Mouse (Mus musculus) brain, adult 10 weeks (tissue): ENCODE measurements around the gene Ifitm2. TPM values are rescaled to one million over a fixed set of nuclear protein-coding genes. Genes with fewer than 3 reads are reported as not detected.

Experiments used
- polyA plus RNA-seq: library from polyadenylated mRNA; stranded (reverse); fragments of 350-450 nt; fragmentation: Illumina TruSeq; extraction: RNeasy Lipid Tissue Mini Kit (QIAGEN cat#74804); gene quantifications from one replicate; pipeline ENCODE4 v1.2.3, GENCODE M21; 2015; ENCODE audit warnings: low read depth, low replicate concordance

Ifitm2 gene
- polyA plus RNA-seq = 31.6 TPM

DNA sequence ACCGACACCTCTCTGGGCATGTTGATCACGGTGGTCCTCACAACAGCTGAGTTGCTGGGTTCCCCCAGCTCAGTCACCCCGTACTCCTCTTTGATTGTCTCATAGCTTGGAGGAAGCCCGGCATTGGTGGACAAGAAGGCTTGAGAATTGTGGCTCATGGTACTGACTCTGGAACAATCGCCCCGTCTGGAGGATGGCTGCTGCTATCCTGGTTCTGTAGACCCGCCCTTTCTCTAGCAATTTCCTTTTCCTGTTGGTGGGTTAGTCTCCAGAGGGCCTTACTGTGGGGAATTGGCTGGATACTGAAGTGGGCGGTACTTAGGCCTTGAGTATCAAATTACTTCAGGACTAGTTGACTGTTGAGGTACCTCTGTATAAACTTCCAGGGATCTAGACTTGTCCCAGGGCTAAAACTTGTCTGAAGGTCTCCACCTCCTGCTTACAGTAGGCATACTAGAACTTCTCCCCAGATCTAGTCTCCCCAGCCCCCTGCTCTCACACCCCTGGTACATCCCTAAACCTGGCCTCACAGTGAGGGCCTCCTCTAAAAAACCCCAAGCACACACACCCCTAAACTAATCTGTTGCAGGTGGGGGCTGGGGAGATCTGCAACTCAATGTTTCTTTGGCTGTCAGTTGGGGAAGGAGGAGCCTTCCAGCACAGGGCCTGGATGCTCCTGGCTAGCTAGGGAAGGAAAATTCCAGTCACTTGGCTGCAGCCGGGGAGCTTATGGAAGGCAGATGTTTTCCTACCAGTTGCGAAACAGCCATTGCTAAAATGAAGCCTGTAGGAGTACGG lies at the start of gene Ifitm2, which contains the start of gene Gm45717:
Gene Ifitm2, minus strand, starts transcription at position 230 of the 798 bp plus-strand sequence.
Gene Gm45717, minus strand, starts transcription at position 180 of the 798 bp plus-strand sequence.

DNA sequence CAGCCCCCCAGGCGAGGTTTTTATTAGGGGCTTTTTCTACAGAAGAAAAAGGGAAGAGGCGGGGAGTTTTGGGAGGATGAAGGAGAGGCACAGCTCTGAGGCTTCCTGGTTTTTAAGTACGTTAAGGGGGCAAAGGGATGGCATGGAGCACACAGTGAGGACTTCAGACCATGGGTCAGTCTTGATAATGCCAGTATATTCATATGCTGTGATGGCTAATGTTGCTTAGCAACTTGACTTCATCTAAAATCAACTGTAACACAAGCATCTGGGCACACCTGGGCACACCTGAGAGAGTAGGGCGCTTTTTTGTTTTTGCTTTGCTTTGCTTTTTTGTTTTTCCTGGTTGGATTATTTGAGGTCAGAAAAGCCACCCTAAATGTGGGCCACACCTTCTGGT lies 11.1 kb upstream of the Ifitm2 start, which contains the start of gene Ifitm1:
Gene Ifitm1, plus strand, starts transcription at position 301 of the 400 bp plus-strand sequence.

DNA sequence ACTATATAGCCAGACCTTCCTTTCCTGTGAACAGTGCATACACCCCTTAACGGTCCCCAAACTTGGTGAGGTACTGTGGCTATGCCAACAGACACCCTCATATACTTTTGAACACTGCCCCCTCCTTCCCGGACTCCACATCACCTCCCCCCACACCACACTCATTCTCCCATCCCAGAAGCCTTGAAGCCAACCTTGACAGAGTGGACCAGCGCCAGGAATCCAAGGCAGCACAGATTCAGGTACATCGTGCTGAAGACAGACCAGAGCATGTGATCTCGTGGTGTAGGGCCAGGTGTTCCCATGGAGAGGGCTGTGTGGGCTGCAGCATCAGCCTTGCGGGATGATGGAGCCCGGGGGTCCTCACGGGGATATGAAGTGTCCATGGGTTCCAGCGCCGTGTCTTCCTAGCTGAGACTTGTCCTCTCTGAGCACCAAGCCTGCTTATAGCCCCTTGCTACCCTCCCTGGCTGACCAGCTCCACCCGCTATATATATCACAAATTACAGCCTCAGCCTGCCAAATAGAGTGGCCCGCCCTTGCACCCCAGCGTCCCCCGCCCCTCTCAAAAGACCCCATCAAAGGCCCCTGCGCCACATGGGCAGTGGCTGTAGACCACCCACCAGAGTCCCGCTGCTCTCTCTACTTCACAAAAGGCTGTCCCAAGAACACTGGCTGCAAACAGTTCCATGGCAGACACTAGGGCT lies 5.8 kb downstream of the Ifitm2 start, which contains the start of gene Ifitm5:
Gene Ifitm5, minus strand, starts transcription at position 468 of the 707 bp plus-strand sequence.

DNA sequence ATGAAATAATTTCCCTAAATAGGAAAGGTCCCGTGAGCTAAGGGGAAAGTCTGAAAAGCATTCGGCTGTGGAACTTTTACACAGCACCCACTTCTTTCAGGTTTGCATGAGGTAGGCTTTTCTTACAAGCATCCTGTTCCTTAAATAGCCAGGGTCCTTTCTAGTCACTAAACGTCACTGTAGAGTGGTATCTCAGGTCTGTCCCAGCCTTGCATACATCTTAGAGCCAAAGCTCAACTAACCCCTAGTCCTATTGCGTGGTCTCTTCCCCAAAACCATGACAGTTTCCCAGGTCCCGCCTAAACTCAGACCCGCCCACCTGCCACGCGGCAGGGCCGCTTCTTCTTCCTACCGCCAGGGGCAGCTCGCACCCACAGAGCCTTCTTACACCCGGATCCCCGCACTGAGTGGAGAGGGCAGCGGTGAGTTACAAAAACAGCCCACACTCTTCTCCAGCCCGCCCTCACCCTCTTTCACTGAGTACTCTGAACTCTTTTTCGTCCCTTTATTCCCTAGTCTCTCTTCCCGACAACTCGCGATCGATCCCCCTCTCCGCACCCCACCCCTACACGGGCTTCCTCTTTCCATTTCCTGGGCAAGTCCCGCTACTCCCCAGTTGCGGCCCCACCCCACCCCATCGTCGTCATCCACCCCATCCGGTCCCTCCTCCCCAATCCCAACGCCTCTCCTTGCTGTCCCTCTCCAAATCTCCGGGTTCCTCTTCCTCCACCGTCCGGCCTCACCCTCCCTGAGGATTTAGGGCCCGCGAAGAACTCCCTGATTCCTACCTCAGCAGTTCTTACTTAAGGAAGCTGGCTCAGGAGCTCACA lies 14.3 kb downstream of the Ifitm2 start, which contains the start of gene Pgghg:
Gene Pgghg, plus strand, starts transcription at position 170 of the 830 bp plus-strand sequence.

DNA sequence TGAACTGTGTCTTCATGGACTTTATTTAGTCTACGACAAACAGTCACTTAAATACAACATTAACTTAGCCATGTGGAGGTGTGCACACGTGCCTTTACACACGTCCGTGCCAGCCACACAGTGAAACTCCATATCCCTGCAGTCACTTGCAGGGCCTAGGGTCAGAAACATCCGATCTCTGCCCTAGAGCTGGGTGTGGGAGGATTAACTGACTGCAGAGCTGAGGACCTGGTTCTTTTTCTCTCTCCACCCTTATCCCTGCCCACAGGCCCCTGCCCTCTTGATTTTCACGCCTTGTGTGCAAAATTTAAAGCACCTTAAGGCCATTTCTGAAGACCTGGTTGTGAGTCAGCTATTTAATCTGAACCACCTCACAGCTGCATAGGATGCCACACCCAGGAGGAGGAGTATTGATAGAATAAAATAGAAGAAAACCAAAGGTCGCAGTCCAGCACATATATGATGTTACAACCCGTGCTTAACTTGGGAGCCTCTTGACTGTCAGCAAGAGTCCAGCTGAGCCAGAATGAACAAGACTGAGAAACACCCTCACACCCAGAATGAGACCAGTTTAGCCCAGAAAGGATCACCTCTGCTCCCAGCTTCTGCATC lies 35.3 kb downstream of the Ifitm2 start, which contains the start of gene Nlrp6:
Gene Nlrp6, plus strand, starts transcription at position 485 of the 612 bp plus-strand sequence.

Other genes with a start within 250 kb of the Ifitm2 start
- 0.73 TPM for gene Cyp2e1, start 192.2 kb downstream of the Ifitm2 start, polyA plus RNA-seq
- 0.52 TPM for gene Syce1, start 168.1 kb downstream of the Ifitm2 start, polyA plus RNA-seq
- gene Zfp941, start 133.8 kb downstream of the Ifitm2 start, polyA plus RNA-seq = 21.9 TPM
- 1.6 TPM for gene Urah, start 121.0 kb downstream of the Ifitm2 start, polyA plus RNA-seq
- not detected for gene Scgb1c1, start 110.4 kb downstream of the Ifitm2 start, polyA plus RNA-seq
- 0.28 TPM for gene Odf3, start 108.2 kb downstream of the Ifitm2 start, polyA plus RNA-seq
- gene Gm45785, start 99.7 kb downstream of the Ifitm2 start, polyA plus RNA-seq = not detected
- gene Ric8a, start 99.0 kb downstream of the Ifitm2 start, polyA plus RNA-seq = 66.6 TPM
- 34.2 TPM for gene Bet1l, start 98.4 kb downstream of the Ifitm2 start, polyA plus RNA-seq
- gene Psmd13, start 74.0 kb downstream of the Ifitm2 start, polyA plus RNA-seq = 133 TPM
- gene Sirt3, start 73.7 kb downstream of the Ifitm2 start, polyA plus RNA-seq = 133 TPM
- 4.6 TPM for gene Cox8b, start 55.5 kb downstream of the Ifitm2 start, polyA plus RNA-seq
- gene Nlrp6, start 35.1 kb downstream of the Ifitm2 start, polyA plus RNA-seq = 0.34 TPM
- gene Pgghg, start 14.6 kb downstream of the Ifitm2 start, polyA plus RNA-seq = 4.3 TPM
- gene Ifitm5, start 5.7 kb downstream of the Ifitm2 start, polyA plus RNA-seq = not detected
- gene Gm45717, start 50 bp downstream of the Ifitm2 start, polyA plus RNA-seq = not detected
- gene Ifitm1, start 11.2 kb upstream of the Ifitm2 start, polyA plus RNA-seq = 8.0 TPM
- 39.7 TPM for gene Ifitm3, start 54.8 kb upstream of the Ifitm2 start, polyA plus RNA-seq
- 1.1 TPM for gene Ifitm6, start 61.9 kb upstream of the Ifitm2 start, polyA plus RNA-seq
- gene Gm17387, start 73.1 kb upstream of the Ifitm2 start, polyA plus RNA-seq = not detected
- 44.9 TPM for gene B4galnt4, start 105.1 kb upstream of the Ifitm2 start, polyA plus RNA-seq
- not detected for gene Pkp3, start 122.2 kb upstream of the Ifitm2 start, polyA plus RNA-seq
- 2.7 TPM for gene Sigirr, start 144.6 kb upstream of the Ifitm2 start, polyA plus RNA-seq
- not detected for gene Ano9, start 161.8 kb upstream of the Ifitm2 start, polyA plus RNA-seq
- gene Ptdss2, start 166.4 kb upstream of the Ifitm2 start, polyA plus RNA-seq = 59.5 TPM
- gene Rnh1, start 216.9 kb upstream of the Ifitm2 start, polyA plus RNA-seq = 53.6 TPM
- gene Hras, start 238.0 kb upstream of the Ifitm2 start, polyA plus RNA-seq = 235 TPM
- gene Lrrc56, start 238.2 kb upstream of the Ifitm2 start, polyA plus RNA-seq = 3.7 TPM